Comparison of ENCODE assay signal across 25 mouse cellular contexts in genomic region chr3:67496310-67496709, GRCm38 (mm10). TPM values are rescaled to one million over a fixed set of nuclear protein-coding genes. Genes with fewer than 3 reads are reported as not detected.
"Had no signal": no experiment of that assay in that cellular context is flagged by ENCODE, and none has a peak within 500 bp of the region (broad histone marks: within the 10 kb centered on the region; RNA-seq: fewer than 3 reads in every experiment).

No protein-coding gene starts in this region.

- H3K4me3 ChIP-seq: gastrocnemius, adult 2 months; heart, embryonic 10.5 days; heart, embryonic 12.5 days; hindbrain, embryonic 10.5 days; hindbrain, embryonic 12.5 days; intestine, embryonic 15.5 days; kidney, embryonic 15.5 days; limb, embryonic 13.5 days; limb, embryonic 15.5 days had no signal

- H3K27ac ChIP-seq: gastrocnemius, adult 2 months; heart, embryonic 10.5 days; hindbrain, embryonic 10.5 days; hindbrain, embryonic 12.5 days; hindbrain, embryonic 14.5 days; intestine, embryonic 15.5 days; kidney, embryonic 15.5 days; kidney, postnatal 0 days; limb, embryonic 13.5 days; limb, embryonic 15.5 days had no signal

- H3K9ac ChIP-seq: heart, embryonic 12.5 days; hindbrain, embryonic 12.5 days; hindbrain, embryonic 14.5 days; intestine, embryonic 15.5 days; kidney, embryonic 15.5 days; limb, embryonic 13.5 days; limb, embryonic 15.5 days had no signal

- DNase-seq: gastrocnemius, adult 2 months; gastrocnemius, postnatal 10 days; gastrocnemius, postnatal 25 days; heart, adult 18-20 months; heart, postnatal 10 days; heart, postnatal 4 days; kidney, adult 2 months; kidney, adult 9 months; kidney, postnatal 14 days; kidney, postnatal 36 days; layer of hippocampus, adult 9-11 months; layer of hippocampus, postnatal 36 days; left cerebral cortex, postnatal 4 days had no signal

- H3K4me1 ChIP-seq: heart, embryonic 10.5 days; heart, embryonic 12.5 days; hindbrain, embryonic 10.5 days; hindbrain, embryonic 12.5 days; intestine, embryonic 15.5 days; kidney, embryonic 15.5 days; limb, embryonic 15.5 days had no signal

- H3K4me2 ChIP-seq: heart, embryonic 12.5 days; hindbrain, embryonic 12.5 days; hindbrain, embryonic 14.5 days; intestine, embryonic 15.5 days; kidney, embryonic 15.5 days; limb, embryonic 13.5 days; limb, embryonic 15.5 days; liver, embryonic 11.5 days had no signal

- H3K27me3 ChIP-seq: heart, embryonic 12.5 days; hindbrain, embryonic 12.5 days; intestine, embryonic 15.5 days; kidney, embryonic 15.5 days; limb, embryonic 13.5 days; limb, embryonic 15.5 days had no signal

- H3K36me3 ChIP-seq: heart, embryonic 10.5 days; heart, embryonic 12.5 days; hindbrain, embryonic 10.5 days; hindbrain, embryonic 12.5 days; intestine, embryonic 15.5 days; kidney, embryonic 15.5 days; limb, embryonic 13.5 days; limb, embryonic 15.5 days had no signal

- H3K9me3 ChIP-seq: hindbrain, embryonic 10.5 days; hindbrain, embryonic 12.5 days; intestine, embryonic 15.5 days; kidney, embryonic 15.5 days; limb, embryonic 15.5 days had no signal

RNA-seq across cellular contexts. Expression of gene Rarres1, which starts 19.0 kb away (rescaled TPM):
- polyA plus RNA-seq: inflammation-experienced regulatory T-cells, adult 6 months had no signal
